Mouse (Mus musculus) limb, embryonic 11.5 days (tissue): Measurements from ENCODE around the gene Zeb2. TPM values are rescaled to one million over a fixed set of nuclear protein-coding genes. Genes with fewer than 3 reads are reported as not detected.
A peak's percentile ranks its signal among the peaks of the same experiment; 100 is the strongest.

Experiments used
- ATAC-seq: fragments of 200-750 bp; cut with Nextera tagmentation; 2 replicates; pipeline ENCODE4 v1.8.0; 2017; ENCODE audit warnings: low read depth; ENCODE audit not compliant: insufficient number of reproducible peaks, low FRiP score, low TSS enrichment
- DNase-seq: peaks from one replicate; pipeline ENCODE4 v3.0.0-alpha.2; 2015; ENCODE audit warnings: low spot score
- H3K27ac ChIP-seq: fragments of 300-500 bp; sonication (generic); replicated peaks from 2 replicates; pipeline ENCODE4 v1.5.1; 2014; ENCODE audit warnings: low read depth, mild to moderate bottlenecking, low read length
- H3K27me3 ChIP-seq: fragments of 300-500 bp; sonication (generic); 2 replicates; pipeline ENCODE4 v1.6.1; 2014; ENCODE audit warnings: mild to moderate bottlenecking, low read length, mixed read lengths; ENCODE audit not compliant: control insufficient read depth, insufficient read depth
- H3K36me3 ChIP-seq: fragments of 300-500 bp; sonication (generic); 2 replicates; pipeline ENCODE4 v1.6.1; 2014; ENCODE audit warnings: mild to moderate bottlenecking, low read length, moderate library complexity, mixed read lengths; ENCODE audit not compliant: control insufficient read depth, insufficient read depth
- H3K4me1 ChIP-seq: fragments of 300-500 bp; sonication (generic); 2 replicates; pipeline ENCODE4 v1.6.1; 2014; ENCODE audit warnings: low read length, mixed read lengths; ENCODE audit not compliant: control insufficient read depth, insufficient read depth
- H3K4me2 ChIP-seq: fragments of 300-500 bp; sonication (generic); 2 replicates; pipeline ENCODE4 v1.6.1; 2014; ENCODE audit warnings: low read depth, mild to moderate bottlenecking, moderate library complexity; ENCODE audit not compliant: severe bottlenecking
- H3K4me3 ChIP-seq: fragments of 300-500 bp; sonication (generic); 2 replicates; pipeline ENCODE4 v1.5.1; 2014; ENCODE audit warnings: low read depth, low read length
- H3K9ac ChIP-seq: fragments of 300-500 bp; sonication (generic); 2 replicates; pipeline ENCODE4 v1.6.1; 2014; ENCODE audit warnings: mild to moderate bottlenecking, low read length
- H3K9me3 ChIP-seq: fragments of 300-500 bp; sonication (generic); 2 replicates; pipeline ENCODE4 v1.6.1; 2016; ENCODE audit warnings: low read length; ENCODE audit not compliant: control insufficient read depth
- WGBS: fragments of 180-500 bp; shearing (Covaris S2); extraction: QIAGEN DNeasy Blood & Tissue Kit; methylation state at CpG from one replicate; pipeline ENCODE4 v1.1.7; 2014; 5-methylcytosine and 5-hydroxymethylcytosine counted together
- polyA plus RNA-seq: library from polyadenylated mRNA; unstranded; fragments of >200 nt; fragmentation: Nextera tagmentation; extraction: Ambion mirVana; gene quantifications from 2 replicates; pipeline ENCODE4 v1.2.1, GENCODE M21; 2014

Gene Zeb2
- polyA plus RNA-seq, result 6.7 and 7.6 TPM in 2 replicates

DNA sequence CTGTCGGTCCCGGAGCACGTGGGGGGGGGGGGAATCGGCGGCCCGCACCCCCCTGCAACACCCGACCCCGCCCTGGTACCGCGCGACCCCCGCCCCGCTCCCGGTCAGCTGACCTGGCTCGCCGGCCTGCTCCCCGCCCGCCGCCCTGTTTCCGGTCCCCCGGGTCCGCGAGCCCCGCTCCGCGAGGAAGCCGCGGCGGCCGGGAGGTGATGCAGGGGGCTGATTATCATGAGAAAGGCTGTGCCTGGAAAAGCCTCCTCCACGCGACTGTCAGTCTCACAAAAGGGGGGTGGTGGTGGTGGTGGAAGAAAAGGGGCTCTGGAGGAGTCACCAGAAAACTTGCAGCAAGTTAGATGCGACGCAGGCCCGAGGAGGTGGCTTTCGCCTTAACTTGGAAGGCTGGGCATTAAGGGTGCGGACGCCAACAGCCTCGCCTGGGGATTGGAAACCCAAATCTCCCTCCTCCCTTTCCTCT, at the start of gene Zeb2:
Gene Zeb2, minus strand, starts transcription at position 309 of the 475 bp plus-strand sequence.
- H3K4me1 ChIP-seq, result 0 out of 2 replicates have a peak, but pooled peaks cover 2% of the 10 kb centered on the region

GRCm38 (mm10) chr2:45158785-45159184, 41.6 kb upstream of the Zeb2 start:
- H3K4me3 ChIP-seq, result no peak overlapping the region
- 85% methylated on average over 5 of the region's 5 CpGs for WGBS

More for the DNA sequence above, at the start of gene Zeb2:
- H3K4me3 ChIP-seq, result peak within 1 kb of the TSS; percentile 43
- peak within 1 kb of the TSS; percentile 47; the same call in 1 of the 2 replicates for H3K9ac ChIP-seq
- peak; percentile 70 for DNase-seq
- no peaks in the 10 kb centered on the region for H3K36me3 ChIP-seq
- H3K27ac ChIP-seq, result no peak within 1 kb of the TSS
- ATAC-seq, result peak; percentile 44; the same call in 1 of the 2 replicates
- under 1% methylated on average over 32 of the region's 39 CpGs for WGBS
- no peaks in the 10 kb centered on the region for H3K9me3 ChIP-seq
- H3K27me3 ChIP-seq, result peaks cover 7% of the 10 kb centered on the region
- peak within 1 kb of the TSS; percentile 82 for H3K4me2 ChIP-seq

DNA sequence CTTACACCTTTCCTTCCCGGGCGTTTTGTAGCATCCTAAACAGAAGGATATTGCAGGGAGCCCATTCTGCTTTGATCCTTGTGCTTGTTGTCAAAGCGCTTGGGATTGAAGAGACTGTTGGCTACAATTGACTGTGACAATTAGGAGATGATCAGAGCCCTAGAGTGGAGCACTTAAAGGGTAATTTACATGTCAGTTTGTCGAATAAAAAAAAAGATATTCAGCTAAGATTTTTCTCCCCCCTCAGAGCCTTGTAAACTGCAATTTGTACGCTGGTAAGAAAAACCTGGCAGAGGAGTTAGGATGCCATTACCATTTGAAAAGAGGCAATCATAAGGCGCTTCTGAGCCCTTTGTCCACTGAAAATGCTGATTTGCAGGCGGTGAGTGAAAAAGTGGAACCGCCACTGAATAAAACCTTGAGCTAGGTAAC, 41.2 kb upstream of the Zeb2 start:
- Histone ChIP-seq H3K4me3 (no peak overlapping the region), H3K27me3 (no peaks in the 10 kb centered on the region), H3K36me3 (no peaks in the 10 kb centered on the region), H3K9me3 (no peaks in the 10 kb centered on the region), H3K27ac (no peak overlapping the region), H3K9ac (no peak overlapping the region), H3K4me2 (no peak overlapping the region), H3K4me1 (no peaks in the 10 kb centered on the region)
- WGBS, result 20% methylated on average over 8 of the region's 8 CpGs
- no peak for ATAC-seq
- no peak for DNase-seq

More at GRCm38 (mm10) chr2:45158785-45159184, 41.6 kb upstream of the Zeb2 start:
- no peak for ATAC-seq
- H3K27me3 ChIP-seq, result no peaks in the 10 kb centered on the region
- no peak overlapping the region for H3K4me2 ChIP-seq
- H3K4me1 ChIP-seq, result no peaks in the 10 kb centered on the region
- DNase-seq, result no peak
- H3K9ac ChIP-seq, result no peak overlapping the region
- no peaks in the 10 kb centered on the region for H3K9me3 ChIP-seq
- H3K27ac ChIP-seq, result no peak overlapping the region
- H3K36me3 ChIP-seq, result no peaks in the 10 kb centered on the region

- DNase-seq, result no peak
- no peak for ATAC-seq
- Histone ChIP-seq H3K27me3 (0 out of 2 replicates have a peak, but pooled peaks cover 2% of the 10 kb centered on the region), H3K4me2 (no peak overlapping the region), H3K4me3 (no peak overlapping the region), H3K27ac (no peak overlapping the region), H3K4me1 (no peaks in the 10 kb centered on the region), H3K9ac (no peak overlapping the region), H3K9me3 (no peaks in the 10 kb centered on the region), H3K36me3 (no peaks in the 10 kb centered on the region)
- WGBS, result 84% methylated on average over 1 of the region's 1 CpGs
Observed at GRCm38 (mm10) chr2:45153315-45153714, 36.1 kb upstream of the Zeb2 start.

GRCm38 (mm10) chr2:45143162-45143561, 26.0 kb upstream of the Zeb2 start:
- no peak for DNase-seq
- Histone ChIP-seq H3K27me3 (no peaks in the 10 kb centered on the region), H3K9ac (no peak overlapping the region), H3K9me3 (no peaks in the 10 kb centered on the region), H3K4me1 (no peaks in the 10 kb centered on the region), H3K4me2 (no peak overlapping the region), H3K27ac (no peak overlapping the region), H3K4me3 (no peak overlapping the region), H3K36me3 (no peaks in the 10 kb centered on the region)
- WGBS, result 95% methylated on average over 1 of the region's 1 CpGs
- ATAC-seq, result no peak

- Histone ChIP-seq H3K27me3 (no peaks in the 10 kb centered on the region), H3K4me1 (no peaks in the 10 kb centered on the region), H3K27ac (no peak overlapping the region), H3K4me3 (no peak overlapping the region), H3K9ac (no peak overlapping the region), H3K9me3 (no peaks in the 10 kb centered on the region), H3K4me2 (no peak overlapping the region), H3K36me3 (no peaks in the 10 kb centered on the region)
- ATAC-seq (no peak), DNase-seq (no peak)
- WGBS, result 81% methylated on average over 6 of the region's 6 CpGs
Observed at GRCm38 (mm10) chr2:45138906-45139305, 21.7 kb upstream of the Zeb2 start.

DNA sequence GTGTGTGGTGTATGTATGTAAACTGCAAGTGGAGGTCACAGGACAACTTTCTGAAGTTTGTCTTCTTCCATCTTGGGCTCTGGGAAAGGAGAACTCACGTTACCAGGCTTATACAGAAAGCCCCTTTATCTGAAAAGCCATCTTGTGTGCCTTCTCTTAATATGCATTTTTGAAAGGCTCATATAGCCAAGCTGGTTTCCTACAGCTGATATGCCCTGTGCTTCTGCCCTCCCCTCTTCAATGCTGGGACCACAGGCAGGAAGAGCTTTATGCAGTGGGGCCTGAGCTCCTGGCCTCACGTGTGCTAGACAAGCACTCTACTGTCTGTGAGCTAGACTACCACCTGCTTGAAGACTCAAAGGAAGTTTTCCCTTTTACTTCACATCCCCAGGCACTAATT, 19.6 kb upstream of the Zeb2 start:
- Histone ChIP-seq H3K27ac (no peak overlapping the region), H3K4me2 (no peak overlapping the region), H3K9me3 (no peaks in the 10 kb centered on the region), H3K27me3 (no peaks in the 10 kb centered on the region), H3K4me3 (no peak overlapping the region), H3K9ac (no peak overlapping the region), H3K4me1 (no peaks in the 10 kb centered on the region), H3K36me3 (no peaks in the 10 kb centered on the region)
- no peak for DNase-seq
- 84% methylated on average over 2 of the region's 2 CpGs for WGBS
- ATAC-seq, result no peak

GRCm38 (mm10) chr2:45133225-45133624, 16.0 kb upstream of the Zeb2 start:
- no peaks in the 10 kb centered on the region for H3K27me3 ChIP-seq
- no peaks in the 10 kb centered on the region for H3K36me3 ChIP-seq
- H3K4me3 ChIP-seq, result no peak overlapping the region
- no peak for ATAC-seq
- no peak for DNase-seq
- WGBS, result 89% methylated on average over 4 of the region's 4 CpGs
- H3K9me3 ChIP-seq, result no peaks in the 10 kb centered on the region
- no peak overlapping the region for H3K27ac ChIP-seq
- H3K9ac ChIP-seq, result no peak overlapping the region
- no peaks in the 10 kb centered on the region for H3K4me1 ChIP-seq
- H3K4me2 ChIP-seq, result no peak overlapping the region
